ENCODE assay signal across 12 mouse cellular contexts in genomic region chr5:100597886-100598485, GRCm38 (mm10). TPM values are rescaled to one million over a fixed set of nuclear protein-coding genes. Genes with fewer than 3 reads are reported as not detected.
DNase-seq lines count a peak whose midpoint lies in the region; ATAC-seq and TF ChIP-seq lines count a peak whose summit lies in the region.
"Had no signal": no experiment of that assay in that cellular context is flagged by ENCODE, and none has a peak within 500 bp of the region (broad histone marks: within the 10 kb centered on the region; RNA-seq: fewer than 3 reads in every experiment).

No protein-coding gene starts in this region.

- H3K4me2 ChIP-seq in lung, postnatal 0 days (replicated peaks; ENCODE audit: low read depth, low read length): no peak overlapping the region
- no peak overlapping the region for H3K4me2 ChIP-seq in intestine, embryonic 16.5 days (ENCODE audit: low read depth, low read length)
- H3K4me2 ChIP-seq: heart, embryonic 15.5 days had no signal

- peak; percentile 43 for DNase-seq in lung, postnatal 25 days (ENCODE audit: low spot score)
- no peak for DNase-seq in lung, postnatal 0 days (ENCODE audit: low spot score)
- DNase-seq in R1 (ENCODE audit: low read depth, low spot score): peak; percentile 83
- DNase-seq in splenic B cell, adult 2 months (ENCODE audit: low read depth, low spot score): peak; percentile 97
- no peak for DNase-seq in urinary bladder, postnatal 4 days (ENCODE audit: low spot score in 2 of 2)
- no peak for DNase-seq in urinary bladder, adult 18-20 months (ENCODE audit: low spot score in 2 of 2)
- no peak for DNase-seq in adrenal gland, adult 2 months
- DNase-seq: kidney, postnatal 14 days; thymus, adult 2 months had no signal

- no peaks in the 10 kb centered on the region for H3K27me3 ChIP-seq in lung, postnatal 0 days (replicated peaks; ENCODE audit: insufficient read depth, low read length)
- H3K27me3 ChIP-seq in intestine, embryonic 16.5 days (replicated peaks; ENCODE audit: control insufficient read depth, insufficient read depth, low read length): no peaks in the 10 kb centered on the region
- no peaks in the 10 kb centered on the region for H3K27me3 ChIP-seq in splenic B cell, adult 2 months (ENCODE audit: control insufficient read depth, insufficient read depth, low read length, poor library complexity, severe bottlenecking)
- H3K27me3 ChIP-seq: heart, embryonic 15.5 days; megakaryocyte, embryonic 14.5 days had no signal

- TF ChIP-seq EP300 in lung, postnatal 0 days (IDR thresholded peaks at IDR 0.05): no peak

- H3K27ac ChIP-seq in lung, postnatal 0 days (ENCODE audit: low read length): no peak overlapping the region
- no peak overlapping the region for H3K27ac ChIP-seq in intestine, embryonic 16.5 days (ENCODE audit: low read length)
- H3K27ac ChIP-seq: heart, embryonic 15.5 days had no signal

- no peak for TF ChIP-seq CTCF in lung, postnatal 0 days (IDR thresholded peaks at IDR 0.05)

- ATAC-seq in lung, postnatal 0 days: no peak
- peak; percentile 90 for ATAC-seq in intestine, embryonic 16.5 days

- no peaks in the 10 kb centered on the region for H3K9me3 ChIP-seq in lung, postnatal 0 days (ENCODE audit: low read length)
- H3K9me3 ChIP-seq in intestine, embryonic 16.5 days (ENCODE audit: control insufficient read depth, low read length): 0 out of 2 replicates have a peak, but pooled peaks cover 6% of the 10 kb centered on the region
- H3K9me3 ChIP-seq: heart, embryonic 15.5 days had no signal

- 63% methylated on average over 11 of the region's 11 CpGs for WGBS in lung, postnatal 0 days
- 47% methylated on average over 11 of the region's 11 CpGs for WGBS in intestine, embryonic 16.5 days

- no peak overlapping the region for H3K9ac ChIP-seq in lung, postnatal 0 days (replicated peaks; ENCODE audit: low read depth)
- no peak overlapping the region for H3K9ac ChIP-seq in intestine, embryonic 16.5 days (ENCODE audit: low read depth, low read length)
- H3K9ac ChIP-seq: heart, embryonic 15.5 days had no signal

- no peak overlapping the region for H3K4me3 ChIP-seq in lung, postnatal 0 days (ENCODE audit: low read depth, low read length)
- no peak overlapping the region for H3K4me3 ChIP-seq in intestine, embryonic 16.5 days (ENCODE audit: low read length)
- H3K4me3 ChIP-seq: heart, embryonic 15.5 days had no signal

- no peaks in the 10 kb centered on the region for H3K36me3 ChIP-seq in lung, postnatal 0 days (ENCODE audit: insufficient read depth, low read length)
- no peaks in the 10 kb centered on the region for H3K36me3 ChIP-seq in intestine, embryonic 16.5 days (ENCODE audit: control insufficient read depth, insufficient read depth, low read length)
- no peaks in the 10 kb centered on the region for H3K36me3 ChIP-seq in splenic B cell, adult 2 months (ENCODE audit: control insufficient read depth, insufficient read depth, low read length, poor library complexity, severe bottlenecking)
- H3K36me3 ChIP-seq: heart, embryonic 15.5 days had no signal

- no peaks in the 10 kb centered on the region for H3K4me1 ChIP-seq in lung, postnatal 0 days (ENCODE audit: insufficient read depth, low read depth, low read length)
- H3K4me1 ChIP-seq in intestine, embryonic 16.5 days (ENCODE audit: control insufficient read depth, insufficient read depth, low read length): no peaks in the 10 kb centered on the region
- H3K4me1 ChIP-seq: heart, embryonic 15.5 days had no signal

RNA-seq across cellular contexts. Expression of gene Plac8, which starts 25.9 kb away (rescaled TPM):
- 51.2 and 59.3 TPM in 2 replicates for polyA plus RNA-seq in lung, postnatal 0 days (2015; fragmentation: Nextera tagmentation; extraction: Ambion mirVana)
- polyA plus RNA-seq in intestine, embryonic 16.5 days (2015; fragmentation: Nextera tagmentation; extraction: Ambion mirVana): 438 and 445 TPM in 2 replicates
- total RNA-seq in adrenal gland, adult 2 months (2021): 10 to 100 TPM in 1 of 2 experiments, 1 to 10 TPM in 1; 5.7 to 11.3 TPM
- 5.0 and 5.1 TPM in 2 replicates for polyA plus RNA-seq in adrenal gland, adult 2 months (2012; rRNA removed)

Comparison
In these comparisons a context has a peak if more than half of its experiments do, and no peak if none do; other contexts are left out.
1. DNase-seq: peak in lung, postnatal 25 days (single experiment), R1 (single experiment) and splenic B cell, adult 2 months (single experiment); none in lung, postnatal 0 days (single experiment), urinary bladder, postnatal 4 days (0 of 2), urinary bladder, adult 18-20 months (0 of 2) and adrenal gland, adult 2 months (single experiment).